Mouse (Mus musculus) midbrain, embryonic 15.5 days (tissue): ENCODE measurements at regions not wholly inside any gene's neighbourhood (a gene's known extent, or its start where the extent isn't known, plus 50 kb on each side); places are given as distances from the start of the nearest gene placed in this dataset.

Source experiments
- ATAC-seq: fragments of 200-750 bp; cut with Nextera tagmentation; replicated peaks from 2 replicates; pipeline ENCODE4 v1.8.0; 2017; ENCODE audit warnings: moderate TSS enrichment
- H3K27ac ChIP-seq: fragments of 300-500 bp; sonication (generic); 2 replicates; pipeline ENCODE4 v1.5.1; 2015; ENCODE audit warnings: mild to moderate bottlenecking, inconsistent platforms
- H3K27me3 ChIP-seq: fragments of 300-500 bp; sonication (generic); replicated peaks from 2 replicates; pipeline ENCODE4 v1.6.1; 2015; ENCODE audit warnings: inconsistent platforms
- H3K36me3 ChIP-seq: fragments of 300-500 bp; sonication (generic); replicated peaks from 2 replicates; pipeline ENCODE4 v1.6.1; 2015; ENCODE audit warnings: inconsistent platforms
- H3K4me1 ChIP-seq: fragments of 300-500 bp; sonication (generic); 2 replicates; pipeline ENCODE4 v1.6.1; 2015; ENCODE audit warnings: inconsistent platforms
- H3K4me2 ChIP-seq: fragments of 300-500 bp; sonication (generic); 2 replicates; pipeline ENCODE4 v1.6.1; 2015; ENCODE audit warnings: inconsistent platforms, mild to moderate bottlenecking, moderate library complexity
- H3K4me3 ChIP-seq: fragments of 300-500 bp; sonication (generic); 2 replicates; pipeline ENCODE4 v1.5.1; 2015; ENCODE audit warnings: mild to moderate bottlenecking, inconsistent platforms
- H3K9ac ChIP-seq: fragments of 300-500 bp; sonication (generic); 2 replicates; pipeline ENCODE4 v1.6.1; 2015; ENCODE audit warnings: mild to moderate bottlenecking, inconsistent platforms
- H3K9me3 ChIP-seq: fragments of 300-500 bp; sonication (generic); 2 replicates; pipeline ENCODE4 v1.6.1; 2016; ENCODE audit warnings: inconsistent platforms
- WGBS: fragments of 180-500 bp; shearing (Covaris S2); methylation state at CpG from one replicate; pipeline ENCODE4 v1.1.7; 2015; ENCODE audit warnings: mixed read lengths; 5-methylcytosine and 5-hydroxymethylcytosine counted together

DNA sequence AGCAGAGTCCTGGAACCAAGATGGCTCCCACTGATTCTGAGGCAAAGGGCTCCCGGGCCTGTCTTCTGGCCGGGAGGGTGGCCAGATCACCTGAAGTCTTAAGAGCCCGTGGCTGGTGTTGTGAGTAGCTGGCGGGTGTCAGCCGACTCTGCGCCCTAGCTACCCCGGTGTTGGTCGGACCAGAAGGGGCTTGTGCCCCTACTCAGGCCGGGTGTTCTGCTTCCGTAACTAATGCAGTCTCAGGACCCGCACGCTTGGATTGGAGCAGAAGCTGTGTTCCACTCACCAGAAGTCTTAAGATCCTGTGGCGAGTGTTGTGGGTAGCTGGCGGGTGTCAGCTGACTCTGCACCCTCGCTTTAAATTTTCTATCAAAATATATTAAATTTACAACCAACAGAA lies 1285.3 kb upstream of the Cdh9 start:
- 94% methylated on average over 15 of the region's 15 CpGs for WGBS
- Histone ChIP-seq H3K4me1 (no peaks in the 10 kb centered on the region), H3K27ac (no peak overlapping the region), H3K36me3 (no peaks in the 10 kb centered on the region), H3K4me2 (no peak overlapping the region), H3K27me3 (no peaks in the 10 kb centered on the region), H3K4me3 (no peak overlapping the region), H3K9me3 (no peaks in the 10 kb centered on the region), H3K9ac (no peak overlapping the region)
- no peak for ATAC-seq

DNA sequence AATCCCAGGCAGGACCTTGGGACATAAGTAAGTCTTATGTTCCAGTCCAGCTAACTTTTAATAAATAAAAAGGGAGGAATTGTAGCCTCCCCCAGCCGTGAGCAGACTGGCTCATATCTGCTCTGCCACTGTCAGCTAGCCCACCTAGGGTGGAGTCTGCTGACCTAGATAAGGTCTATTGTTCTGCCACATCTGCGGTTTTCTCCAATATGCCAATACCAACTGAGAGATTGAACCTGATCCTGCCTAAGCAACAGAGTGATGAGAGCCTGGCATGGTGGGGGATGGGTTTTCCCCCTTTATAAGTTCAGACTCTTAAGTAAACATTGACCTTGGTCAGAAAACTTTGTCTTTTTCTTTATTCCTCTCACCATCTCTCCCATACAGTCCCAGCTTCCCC lies 1250.9 kb upstream of the Cdh9 start:
- H3K9ac ChIP-seq = no peak overlapping the region
- 91% methylated on average over 2 of the region's 2 CpGs for WGBS
- no peak overlapping the region for H3K4me3 ChIP-seq
- no peaks in the 10 kb centered on the region for H3K4me1 ChIP-seq
- no peak for ATAC-seq
- H3K27me3 ChIP-seq = no peaks in the 10 kb centered on the region
- no peak overlapping the region for H3K4me2 ChIP-seq
- H3K9me3 ChIP-seq = no peaks in the 10 kb centered on the region
- no peaks in the 10 kb centered on the region for H3K36me3 ChIP-seq
- H3K27ac ChIP-seq = no peak overlapping the region

DNA sequence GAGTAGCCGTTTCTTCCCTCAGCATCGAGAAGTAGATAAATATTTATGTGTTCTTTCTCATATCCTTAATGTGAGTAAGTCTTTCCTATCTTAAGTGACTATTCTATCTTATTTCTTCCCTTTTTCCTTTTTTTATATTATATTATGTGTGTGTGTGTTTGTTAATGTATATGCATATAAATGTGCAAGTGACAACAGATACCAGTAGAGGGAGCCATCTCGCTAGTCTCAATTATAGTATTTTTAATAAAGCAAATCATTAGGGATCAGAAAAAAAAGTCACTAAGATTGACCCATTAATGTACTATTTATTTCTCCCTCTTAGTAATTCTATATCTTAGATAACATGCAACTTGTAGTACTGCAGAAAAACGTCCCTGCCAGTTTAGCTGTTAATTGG lies 1228.3 kb upstream of the Cdh9 start:
- ATAC-seq = no peak
- Histone ChIP-seq H3K9me3 (no peaks in the 10 kb centered on the region), H3K4me1 (no peaks in the 10 kb centered on the region), H3K27me3 (no peaks in the 10 kb centered on the region), H3K36me3 (no peaks in the 10 kb centered on the region), H3K27ac (no peak overlapping the region), H3K9ac (no peak overlapping the region), H3K4me2 (no peak overlapping the region), H3K4me3 (no peak overlapping the region)
- WGBS = 92% methylated on average over 4 of the region's 4 CpGs

DNA sequence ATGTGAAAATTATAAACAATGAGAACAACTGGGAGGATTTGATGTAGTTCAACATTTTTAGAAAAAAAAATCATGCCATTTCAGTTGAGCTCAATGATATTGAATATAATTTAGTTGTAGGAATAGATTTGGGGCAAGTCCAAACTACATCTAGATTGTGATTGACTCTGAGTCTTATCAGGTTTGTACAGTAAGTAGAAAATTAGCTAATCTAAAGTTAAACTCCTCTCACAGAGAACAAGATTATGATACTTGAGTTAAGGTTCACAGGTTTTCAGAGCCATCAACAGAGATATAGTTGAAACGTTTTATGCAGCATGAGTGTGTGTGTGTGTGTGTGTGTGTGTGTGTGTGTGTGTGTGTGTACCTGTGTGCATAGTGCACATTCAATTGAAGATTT lies 1189.6 kb upstream of the Cdh9 start:
- no peaks in the 10 kb centered on the region for H3K36me3 ChIP-seq
- 67% methylated on average over 1 of the region's 1 CpGs for WGBS
- no peak overlapping the region for H3K4me2 ChIP-seq
- no peak for ATAC-seq
- H3K9ac ChIP-seq = no peak overlapping the region
- no peaks in the 10 kb centered on the region for H3K4me1 ChIP-seq
- no peak overlapping the region for H3K27ac ChIP-seq
- H3K9me3 ChIP-seq = no peaks in the 10 kb centered on the region
- H3K4me3 ChIP-seq = no peak overlapping the region
- H3K27me3 ChIP-seq = no peaks in the 10 kb centered on the region

DNA sequence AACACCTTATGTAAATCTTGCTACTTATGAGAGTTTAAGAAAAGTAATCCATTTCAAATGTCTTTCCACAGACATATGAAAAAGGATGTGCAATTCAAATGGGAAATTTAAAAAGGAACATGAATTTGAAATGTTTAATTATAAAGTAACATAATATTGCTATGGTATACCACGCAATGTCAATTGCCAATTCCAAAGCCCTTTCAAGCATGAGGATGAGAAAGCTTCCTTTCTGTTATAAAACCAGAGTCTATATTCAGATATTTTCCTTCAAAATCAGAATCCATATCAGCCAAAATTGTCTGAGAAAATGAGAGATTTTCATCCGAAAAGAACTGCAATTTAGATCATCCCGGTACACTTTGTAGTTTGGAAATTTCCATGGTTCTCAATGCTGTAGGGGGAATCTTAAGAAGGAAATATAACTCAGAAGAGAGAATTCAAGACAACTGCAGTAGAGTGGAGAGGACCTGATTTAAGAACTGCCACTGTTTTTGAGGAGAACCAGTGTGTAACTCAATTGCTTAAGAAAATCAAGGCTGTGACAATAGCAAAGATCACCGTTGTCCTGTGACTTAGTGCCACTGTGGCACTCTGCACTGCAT lies 1169.3 kb upstream of the Cdh9 start:
- 93% methylated on average over 4 of the region's 4 CpGs for WGBS
- H3K4me1 ChIP-seq = no peaks in the 10 kb centered on the region
- no peaks in the 10 kb centered on the region for H3K9me3 ChIP-seq
- no peaks in the 10 kb centered on the region for H3K27me3 ChIP-seq
- no peak overlapping the region for H3K27ac ChIP-seq
- no peak overlapping the region for H3K4me2 ChIP-seq
- no peak for ATAC-seq
- H3K36me3 ChIP-seq = no peaks in the 10 kb centered on the region
- H3K9ac ChIP-seq = no peak overlapping the region
- H3K4me3 ChIP-seq = no peak overlapping the region

DNA sequence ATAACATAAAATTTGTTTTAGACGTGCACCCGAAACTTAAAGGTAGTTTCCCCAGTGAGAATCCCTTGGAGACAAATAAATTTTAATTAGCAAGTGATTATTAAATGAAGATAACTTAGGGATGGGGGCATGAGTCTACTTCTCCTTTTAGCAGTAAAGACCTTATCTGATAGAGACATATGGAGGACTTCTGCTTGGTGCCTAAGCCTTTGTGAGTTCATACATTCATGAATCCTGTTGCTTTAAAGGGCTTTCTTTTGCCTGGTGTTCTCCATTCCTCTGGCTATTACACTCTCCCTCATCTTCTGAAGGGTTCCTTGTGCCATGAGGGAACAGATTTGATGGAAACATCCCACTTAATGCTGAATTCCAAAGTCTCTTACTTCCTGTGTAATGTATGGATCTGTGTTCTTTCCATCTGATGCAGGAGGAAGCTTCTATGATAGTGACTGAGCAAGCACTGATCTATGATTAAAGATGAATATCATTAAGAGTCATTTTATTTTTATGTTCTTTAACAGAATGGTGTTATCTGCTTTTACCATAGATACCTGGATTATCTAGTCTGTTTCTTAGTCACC lies 1146.2 kb upstream of the Cdh9 start:
- no peaks in the 10 kb centered on the region for H3K36me3 ChIP-seq
- H3K4me3 ChIP-seq = no peak overlapping the region
- H3K9me3 ChIP-seq = no peaks in the 10 kb centered on the region
- WGBS = 91% methylated on average over 2 of the region's 2 CpGs
- ATAC-seq = no peak
- H3K4me1 ChIP-seq = no peaks in the 10 kb centered on the region
- no peak overlapping the region for H3K9ac ChIP-seq
- no peaks in the 10 kb centered on the region for H3K27me3 ChIP-seq
- no peak overlapping the region for H3K27ac ChIP-seq
- no peak overlapping the region for H3K4me2 ChIP-seq

DNA sequence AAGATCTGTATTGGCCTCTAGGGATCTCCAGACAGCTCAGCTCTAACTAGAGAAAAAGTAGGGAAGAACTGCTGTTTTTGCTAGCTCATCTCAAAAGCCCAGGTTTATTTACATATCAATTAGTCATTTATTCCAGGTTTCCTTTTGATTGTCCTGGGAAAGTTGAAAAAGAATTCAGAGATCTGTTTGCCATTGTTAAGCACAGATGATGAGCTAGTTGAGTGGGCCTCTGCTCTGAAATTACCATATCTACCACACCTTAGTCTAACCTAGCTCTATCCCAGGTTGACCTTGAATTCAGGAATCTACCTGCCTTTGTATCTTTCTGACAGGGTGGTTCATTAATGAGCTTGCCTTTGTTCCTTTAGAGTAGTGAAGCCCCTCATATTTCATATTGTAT lies 1110.6 kb upstream of the Cdh9 start:
- Histone ChIP-seq H3K4me2 (no peak overlapping the region), H3K27me3 (no peaks in the 10 kb centered on the region), H3K36me3 (no peaks in the 10 kb centered on the region), H3K9ac (no peak overlapping the region), H3K4me3 (no peak overlapping the region), H3K4me1 (no peaks in the 10 kb centered on the region), H3K9me3 (no peaks in the 10 kb centered on the region), H3K27ac (no peak overlapping the region)
- no peak for ATAC-seq

DNA sequence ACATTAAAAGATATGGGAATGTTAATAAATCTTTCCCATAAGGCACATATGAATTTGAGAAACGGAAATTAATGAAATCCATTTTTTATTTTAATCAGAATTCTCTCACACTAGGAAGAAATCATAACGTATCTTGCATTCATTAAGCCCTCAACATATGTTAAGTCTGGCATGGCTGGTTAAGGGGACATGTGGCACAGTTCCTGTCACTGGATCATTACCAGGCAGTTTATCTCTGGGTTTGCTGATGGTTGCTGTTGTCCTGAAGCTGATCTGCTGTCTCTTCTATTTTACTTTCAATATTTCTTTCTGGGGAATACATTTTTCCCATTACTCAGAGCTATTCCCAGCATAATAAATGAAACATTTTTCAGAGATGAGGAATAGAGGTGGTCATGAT lies 1099.3 kb upstream of the Cdh9 start:
- Histone ChIP-seq H3K4me1 (no peaks in the 10 kb centered on the region), H3K27ac (no peak overlapping the region), H3K4me3 (no peak overlapping the region), H3K4me2 (no peak overlapping the region), H3K9ac (no peak overlapping the region), H3K9me3 (no peaks in the 10 kb centered on the region), H3K36me3 (no peaks in the 10 kb centered on the region), H3K27me3 (no peaks in the 10 kb centered on the region)
- no peak for ATAC-seq
- WGBS = 77% methylated on average over 2 of the region's 2 CpGs

DNA sequence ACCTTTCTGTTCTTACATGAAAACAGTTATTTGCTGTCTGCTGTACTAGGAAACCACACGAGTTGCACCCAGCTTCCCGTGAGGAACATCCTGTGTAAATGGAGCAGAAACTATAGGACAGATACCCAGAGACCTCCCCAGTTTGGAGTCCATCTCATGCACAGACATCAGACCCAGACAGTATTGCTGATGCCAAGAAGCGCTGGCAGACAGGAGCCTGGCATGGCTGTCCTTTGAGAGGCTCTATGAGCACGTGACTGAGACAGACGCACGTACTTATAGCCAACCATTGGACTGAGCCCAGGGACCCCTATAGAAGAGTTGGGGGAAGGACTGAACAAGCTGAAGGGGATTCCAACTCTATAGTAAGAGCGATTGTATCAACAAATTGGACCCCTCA lies 1098.3 kb upstream of the Cdh9 start:
- Histone ChIP-seq H3K27ac (no peak overlapping the region), H3K27me3 (no peaks in the 10 kb centered on the region), H3K4me2 (no peak overlapping the region), H3K36me3 (no peaks in the 10 kb centered on the region), H3K4me1 (no peaks in the 10 kb centered on the region), H3K4me3 (no peak overlapping the region), H3K9me3 (no peaks in the 10 kb centered on the region), H3K9ac (no peak overlapping the region)
- no peak for ATAC-seq
- WGBS = 89% methylated on average over 7 of the region's 7 CpGs

DNA sequence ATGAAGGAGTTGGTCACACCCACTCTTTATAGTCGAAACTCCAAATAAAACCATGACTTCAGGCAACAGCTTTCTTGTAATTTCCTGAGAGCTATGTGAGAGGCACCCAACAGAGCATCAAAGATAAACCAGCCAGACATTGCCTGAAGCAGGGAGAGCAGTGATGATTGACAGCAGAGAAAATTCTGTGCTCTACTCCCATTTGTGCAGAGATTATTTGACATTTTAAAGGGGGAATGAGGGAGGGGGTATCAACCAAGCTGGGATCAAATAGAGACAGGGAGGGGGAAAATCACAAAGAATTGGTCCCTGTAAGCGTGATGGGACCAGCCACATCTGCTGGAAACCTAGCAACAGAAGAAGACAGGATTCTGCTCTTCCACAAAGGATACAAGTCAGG lies 1091.4 kb upstream of the Cdh9 start:
- no peaks in the 10 kb centered on the region for H3K36me3 ChIP-seq
- no peak overlapping the region for H3K4me2 ChIP-seq
- H3K9me3 ChIP-seq = no peaks in the 10 kb centered on the region
- no peaks in the 10 kb centered on the region for H3K27me3 ChIP-seq
- WGBS = 44% methylated on average over 2 of the region's 2 CpGs
- no peak overlapping the region for H3K9ac ChIP-seq
- 0 out of 2 replicates have a peak, but pooled peaks cover 3% of the 10 kb centered on the region for H3K4me1 ChIP-seq
- no peak overlapping the region for H3K4me3 ChIP-seq
- ATAC-seq = peak; percentile 96
- no peak overlapping the region for H3K27ac ChIP-seq

DNA sequence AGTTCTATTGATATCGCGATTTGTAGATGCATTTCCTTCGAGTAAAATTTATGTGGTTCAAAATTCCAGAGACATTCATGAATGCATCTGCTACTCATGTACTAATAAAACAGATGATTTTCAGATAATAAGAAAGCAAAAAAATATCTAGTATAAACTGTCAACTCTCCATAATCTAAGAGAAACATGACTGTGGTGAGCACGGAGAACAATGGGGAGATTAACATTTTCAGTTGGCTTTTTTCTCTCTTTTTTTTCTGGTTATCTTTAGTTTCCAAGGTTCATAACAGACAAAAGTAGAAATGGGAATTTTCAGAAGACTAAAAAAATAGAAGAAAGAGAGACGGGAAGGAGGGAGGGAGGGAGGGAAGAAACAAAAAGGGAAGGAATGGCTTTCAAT lies 1079.8 kb upstream of the Cdh9 start:
- Histone ChIP-seq H3K4me1 (no peaks in the 10 kb centered on the region), H3K9me3 (no peaks in the 10 kb centered on the region)

DNA sequence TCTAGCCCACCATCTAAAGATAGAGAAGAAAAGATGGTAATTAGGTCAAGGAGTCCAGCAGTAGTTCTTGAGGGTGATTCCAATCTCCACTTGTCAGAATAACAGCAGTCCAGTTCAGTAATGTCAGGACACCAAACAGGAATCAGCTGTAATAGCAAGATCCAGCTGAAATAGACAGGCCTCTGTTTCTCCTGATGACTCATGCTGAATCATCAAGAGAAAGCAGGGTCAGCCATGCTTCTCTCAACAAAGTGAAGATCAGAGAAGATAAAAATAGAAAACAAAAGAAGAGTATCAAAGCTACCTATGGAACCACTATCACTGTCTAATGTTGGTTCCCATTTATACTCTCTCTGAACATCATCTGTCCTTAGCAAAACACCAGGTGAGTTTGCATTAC lies 1061.8 kb upstream of the Cdh9 start:
- H3K9me3 ChIP-seq = no peaks in the 10 kb centered on the region
- no peak overlapping the region for H3K9ac ChIP-seq
- no peaks in the 10 kb centered on the region for H3K4me1 ChIP-seq
- ATAC-seq = no peak
- no peak overlapping the region for H3K27ac ChIP-seq
- no peak overlapping the region for H3K4me2 ChIP-seq
- no peaks in the 10 kb centered on the region for H3K36me3 ChIP-seq
- no peak overlapping the region for H3K4me3 ChIP-seq
- no peaks in the 10 kb centered on the region for H3K27me3 ChIP-seq

More for the DNA sequence above, 1079.8 kb upstream of the Cdh9 start:
- Histone ChIP-seq H3K27ac (no peak overlapping the region), H3K4me3 (no peak overlapping the region), H3K9ac (no peak overlapping the region), H3K4me2 (no peak overlapping the region), H3K36me3 (no peaks in the 10 kb centered on the region), H3K27me3 (no peaks in the 10 kb centered on the region)
- 80% methylated on average over 5 of the region's 5 CpGs for WGBS
- no peak for ATAC-seq

DNA sequence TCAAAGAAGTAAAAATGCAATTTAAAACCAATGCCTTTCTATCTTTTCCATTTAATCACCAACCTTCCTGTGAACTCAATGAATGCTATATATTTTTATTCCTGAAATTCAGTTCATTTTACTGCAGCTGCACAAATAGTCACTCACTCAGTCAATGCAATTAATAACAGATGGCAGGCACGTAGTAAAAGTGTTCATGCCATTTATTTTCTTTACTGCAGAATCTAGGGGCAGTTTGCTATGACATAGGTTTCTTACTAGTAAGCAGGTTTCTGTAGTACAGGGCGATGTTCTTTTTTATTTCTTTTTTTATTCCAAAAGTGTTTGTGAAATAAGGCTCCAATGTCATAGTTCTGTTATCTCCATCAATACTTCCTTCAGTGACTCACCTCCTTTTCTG lies 1035.8 kb upstream of the Cdh9 start:
- H3K9ac ChIP-seq = no peak overlapping the region
- H3K27me3 ChIP-seq = no peaks in the 10 kb centered on the region
- H3K4me3 ChIP-seq = no peak overlapping the region
- 74% methylated on average over 2 of the region's 2 CpGs for WGBS
- no peaks in the 10 kb centered on the region for H3K9me3 ChIP-seq
- no peaks in the 10 kb centered on the region for H3K36me3 ChIP-seq
- no peak overlapping the region for H3K4me2 ChIP-seq
- no peaks in the 10 kb centered on the region for H3K4me1 ChIP-seq
- H3K27ac ChIP-seq = no peak overlapping the region
- no peak for ATAC-seq
